Mouse (Mus musculus): ENCODE results near the gene Sct. TPM values are rescaled to one million over a fixed set of nuclear protein-coding genes. Genes with fewer than 3 reads are reported as not detected.

Sct gene
- polyA plus RNA-seq, 1 experiment from 2014 or later: 1.3 TPM

GRCm38 (mm10) chr7:141265739-141266561, 13.0 kb downstream of the Sct start, which contains the start of gene Irf7:
Gene Irf7 (minus strand): TSS chr7:141266481.
- Histone ChIP-seq H3K9me3 (ENCODE audit: low read length) (no peaks in the 10 kb centered on the region), H3K27ac (ENCODE audit: low read length) (peak within 1 kb of the TSS; percentile 90), H3K9ac (replicated peaks; ENCODE audit: low read depth) (peak within 1 kb of the TSS; percentile 74), H3K4me2 (replicated peaks; ENCODE audit: low read depth, low read length) (peak within 1 kb of the TSS; percentile 72), H3K4me1 (ENCODE audit: insufficient read depth, low read depth, low read length) (peaks cover 9% of the 10 kb centered on the region; the same call in 1 of the 2 replicates), H3K36me3 (ENCODE audit: insufficient read depth, low read length) (peaks cover 26% of the 10 kb centered on the region; the same call in 1 of the 2 replicates), H3K27me3 (replicated peaks; ENCODE audit: insufficient read depth, low read length) (no peaks in the 10 kb centered on the region), H3K4me3 (ENCODE audit: low read depth, low read length) (peak within 1 kb of the TSS; percentile 89)
- TF ChIP-seq CTCF (IDR thresholded peaks at IDR 0.05) (no peak), EP300 (IDR thresholded peaks at IDR 0.05) (no peak)
- DNase-seq (ENCODE audit: low spot score) (peak; percentile 94), ATAC-seq (peak; percentile 91)
- WGBS: 2% methylated on average over 25 of the region's 25 CpGs

- Histone ChIP-seq H3K9ac (replicated peaks; ENCODE audit: low read depth) (no peak overlapping the region; the same call in 1 of the 2 replicates), H3K4me2 (replicated peaks; ENCODE audit: low read depth, low read length) (peak overlapping the region; percentile 72), H3K4me3 (ENCODE audit: low read depth, low read length) (peak overlapping the region; percentile 89), H3K9me3 (ENCODE audit: low read length) (no peaks in the 10 kb centered on the region), H3K27ac (ENCODE audit: low read length) (no peak overlapping the region), H3K4me1 (ENCODE audit: insufficient read depth, low read depth, low read length) (peaks cover 9% of the 10 kb centered on the region; the same call in 1 of the 2 replicates), H3K36me3 (ENCODE audit: insufficient read depth, low read length) (peaks cover 32% of the 10 kb centered on the region; the same call in 1 of the 2 replicates), H3K27me3 (replicated peaks; ENCODE audit: insufficient read depth, low read length) (no peaks in the 10 kb centered on the region)
- no peak for DNase-seq (ENCODE audit: low spot score)
- ATAC-seq: no peak
- TF ChIP-seq EP300 (IDR thresholded peaks at IDR 0.05) (no peak), CTCF (IDR thresholded peaks at IDR 0.05) (no peak)
- 38% methylated on average over 11 of the region's 11 CpGs for WGBS
Observed at GRCm38 (mm10) chr7:141265411-141265738, 13.6 kb downstream of the Sct start.

GRCm38 (mm10) chr7:141264761-141265410, 14.0 kb downstream of the Sct start:
- peak; percentile 67 for DNase-seq (ENCODE audit: low spot score)
- H3K9me3 ChIP-seq (ENCODE audit: low read length): no peaks in the 10 kb centered on the region
- peaks cover 36% of the 10 kb centered on the region; the same call in 1 of the 2 replicates for H3K36me3 ChIP-seq (ENCODE audit: insufficient read depth, low read length)
- H3K9ac ChIP-seq (replicated peaks; ENCODE audit: low read depth): no peak overlapping the region; the same call in 1 of the 2 replicates
- peaks cover 9% of the 10 kb centered on the region; the same call in 1 of the 2 replicates for H3K4me1 ChIP-seq (ENCODE audit: insufficient read depth, low read depth, low read length)
- peak overlapping the region; percentile 72 for H3K4me2 ChIP-seq (replicated peaks; ENCODE audit: low read depth, low read length)
- 27% methylated on average over 12 of the region's 12 CpGs for WGBS
- peak; percentile 44 for ATAC-seq
- H3K27ac ChIP-seq (ENCODE audit: low read length): no peak overlapping the region
- H3K27me3 ChIP-seq (replicated peaks; ENCODE audit: insufficient read depth, low read length): no peaks in the 10 kb centered on the region
- peak overlapping the region; percentile 89; the same call in 1 of the 2 replicates for H3K4me3 ChIP-seq (ENCODE audit: low read depth, low read length)
- peak; percentile 75 for TF ChIP-seq CTCF (IDR thresholded peaks at IDR 0.05)
- TF ChIP-seq EP300 (IDR thresholded peaks at IDR 0.05): no peak

- Histone ChIP-seq H3K27ac (ENCODE audit: low read length) (no peak overlapping the region), H3K9me3 (ENCODE audit: low read length) (no peaks in the 10 kb centered on the region), H3K4me3 (ENCODE audit: low read depth, low read length) (no peak overlapping the region), H3K9ac (replicated peaks; ENCODE audit: low read depth) (no peak overlapping the region), H3K4me2 (replicated peaks; ENCODE audit: low read depth, low read length) (no peak overlapping the region), H3K4me1 (ENCODE audit: insufficient read depth, low read depth, low read length) (peaks cover 9% of the 10 kb centered on the region; the same call in 1 of the 2 replicates), H3K27me3 (replicated peaks; ENCODE audit: insufficient read depth, low read length) (no peaks in the 10 kb centered on the region), H3K36me3 (ENCODE audit: insufficient read depth, low read length) (peaks cover 44% of the 10 kb centered on the region; the same call in 1 of the 2 replicates)
- DNase-seq (ENCODE audit: low spot score) (no peak), ATAC-seq (no peak)
- 76% methylated on average over 11 of the region's 11 CpGs for WGBS
- TF ChIP-seq EP300 (IDR thresholded peaks at IDR 0.05) (no peak), CTCF (IDR thresholded peaks at IDR 0.05) (no peak)
Observed at GRCm38 (mm10) chr7:141264041-141264700, 14.8 kb downstream of the Sct start.

- no peak overlapping the region for H3K9ac ChIP-seq (replicated peaks; ENCODE audit: low read depth)
- H3K27ac ChIP-seq (ENCODE audit: low read length): no peak overlapping the region
- peaks cover 9% of the 10 kb centered on the region; the same call in 1 of the 2 replicates for H3K4me1 ChIP-seq (ENCODE audit: insufficient read depth, low read depth, low read length)
- no peaks in the 10 kb centered on the region for H3K9me3 ChIP-seq (ENCODE audit: low read length)
- WGBS: 87% methylated on average over 13 of the region's 13 CpGs
- no peak for DNase-seq (ENCODE audit: low spot score)
- peaks cover 49% of the 10 kb centered on the region; the same call in 1 of the 2 replicates for H3K36me3 ChIP-seq (ENCODE audit: insufficient read depth, low read length)
- ATAC-seq: no peak
- no peaks in the 10 kb centered on the region for H3K27me3 ChIP-seq (replicated peaks; ENCODE audit: insufficient read depth, low read length)
- TF ChIP-seq CTCF (IDR thresholded peaks at IDR 0.05) (no peak), EP300 (IDR thresholded peaks at IDR 0.05) (no peak)
- no peak overlapping the region for H3K4me3 ChIP-seq (ENCODE audit: low read depth, low read length)
- H3K4me2 ChIP-seq (replicated peaks; ENCODE audit: low read depth, low read length): no peak overlapping the region
Observed at GRCm38 (mm10) chr7:141263640-141264039, 15.3 kb downstream of the Sct start.

- ATAC-seq (no peak), DNase-seq (ENCODE audit: low spot score) (no peak)
- Histone ChIP-seq H3K9me3 (ENCODE audit: low read length) (no peaks in the 10 kb centered on the region), H3K27me3 (replicated peaks; ENCODE audit: insufficient read depth, low read length) (no peaks in the 10 kb centered on the region), H3K4me3 (ENCODE audit: low read depth, low read length) (no peak overlapping the region), H3K36me3 (ENCODE audit: insufficient read depth, low read length) (peaks cover 67% of the 10 kb centered on the region; the same call in 1 of the 2 replicates), H3K9ac (replicated peaks; ENCODE audit: low read depth) (no peak overlapping the region), H3K4me1 (ENCODE audit: insufficient read depth, low read depth, low read length) (peaks cover 9% of the 10 kb centered on the region; the same call in 1 of the 2 replicates), H3K4me2 (replicated peaks; ENCODE audit: low read depth, low read length) (no peak overlapping the region), H3K27ac (ENCODE audit: low read length) (no peak overlapping the region)
- 83% methylated on average over 3 of the region's 3 CpGs for WGBS
- TF ChIP-seq CTCF (IDR thresholded peaks at IDR 0.05): no peak
Observed at GRCm38 (mm10) chr7:141261480-141261879, 17.5 kb downstream of the Sct start.
